Mouse (Mus musculus) limb, embryonic 10.5 days (tissue): ENCODE measurements at regions not wholly inside any gene's neighbourhood (a gene's known extent, or its start where the extent isn't known, plus 50 kb on each side); places are given as distances from the start of the nearest gene placed in this dataset.

ENCODE experiments used
- DNase-seq: peaks from one replicate; pipeline ENCODE4 v3.0.0-alpha.2; 2017; ENCODE audit warnings: low spot score
- H3K27ac ChIP-seq: fragments of 300-500 bp; sonication (generic); 2 replicates; pipeline ENCODE4 v1.5.1; 2016; ENCODE audit warnings: mild to moderate bottlenecking
- H3K27me3 ChIP-seq: fragments of 300-500 bp; sonication (generic); 2 replicates; pipeline ENCODE4 v1.6.1; 2016; ENCODE audit warnings: low read depth, mild to moderate bottlenecking; ENCODE audit not compliant: poor library complexity, severe bottlenecking
- H3K36me3 ChIP-seq: fragments of 300-500 bp; sonication (generic); 2 replicates; pipeline ENCODE4 v1.6.1; 2016; ENCODE audit warnings: mild to moderate bottlenecking, moderate library complexity
- H3K4me1 ChIP-seq: fragments of 300-500 bp; sonication (generic); 2 replicates; pipeline ENCODE4 v1.6.1; 2016
- H3K4me3 ChIP-seq: fragments of 300-500 bp; sonication (generic); 2 replicates; pipeline ENCODE4 v1.5.1; 2016; ENCODE audit warnings: mild to moderate bottlenecking, moderate library complexity
- H3K9me3 ChIP-seq: fragments of 300-500 bp; sonication (generic); replicated peaks from 2 replicates; pipeline ENCODE4 v1.6.1; 2016; ENCODE audit warnings: mild to moderate bottlenecking
- WGBS: fragments of 180-500 bp; shearing (Covaris S2); methylation state at CpG from one replicate; pipeline ENCODE4 v1.1.7; 2016; 5-methylcytosine and 5-hydroxymethylcytosine counted together

GRCm38 (mm10) chr11:31721908-31722307 is 50.2 kb upstream of the Bod1 start:
- 71% methylated on average over 3 of the region's 3 CpGs for WGBS
- Histone ChIP-seq H3K27me3 (no peaks in the 10 kb centered on the region), H3K36me3 (no peaks in the 10 kb centered on the region), H3K4me3 (no peak overlapping the region), H3K27ac (no peak overlapping the region), H3K9me3 (no peaks in the 10 kb centered on the region), H3K4me1 (no peaks in the 10 kb centered on the region)
- DNase-seq = no peak

GRCm38 (mm10) chr11:31724506-31724905 is 52.8 kb upstream of the Bod1 start:
- WGBS = 76% methylated on average over 1 of the region's 1 CpGs
- H3K36me3 ChIP-seq = no peaks in the 10 kb centered on the region

GRCm38 (mm10) chr11:31725936-31726647 is 54.4 kb upstream of the Bod1 start:
- H3K9me3 ChIP-seq = no peaks in the 10 kb centered on the region
- no peak for DNase-seq
- no peak overlapping the region for H3K27ac ChIP-seq
- H3K4me1 ChIP-seq = peaks cover 7% of the 10 kb centered on the region
- 89% methylated on average over 15 of the region's 15 CpGs for WGBS
- H3K36me3 ChIP-seq = no peaks in the 10 kb centered on the region
- no peak overlapping the region for H3K4me3 ChIP-seq
- no peaks in the 10 kb centered on the region for H3K27me3 ChIP-seq

More at GRCm38 (mm10) chr11:31724506-31724905, 52.8 kb upstream of the Bod1 start:
- no peak overlapping the region for H3K4me3 ChIP-seq
- H3K9me3 ChIP-seq = no peaks in the 10 kb centered on the region
- H3K27ac ChIP-seq = no peak overlapping the region
- H3K4me1 ChIP-seq = no peaks in the 10 kb centered on the region
- no peaks in the 10 kb centered on the region for H3K27me3 ChIP-seq
- DNase-seq = no peak

- no peak overlapping the region for H3K4me3 ChIP-seq
- DNase-seq = no peak
- no peak overlapping the region for H3K27ac ChIP-seq
- H3K4me1 ChIP-seq = peaks cover 10% of the 10 kb centered on the region
- H3K27me3 ChIP-seq = no peaks in the 10 kb centered on the region
- H3K36me3 ChIP-seq = no peaks in the 10 kb centered on the region
- 91% methylated on average over 8 of the region's 8 CpGs for WGBS
- H3K9me3 ChIP-seq = no peaks in the 10 kb centered on the region
Measured at GRCm38 (mm10) chr11:31727289-31727688, 55.6 kb upstream of the Bod1 start.

GRCm38 (mm10) chr11:31729728-31730127 is 58.0 kb upstream of the Bod1 start:
- Histone ChIP-seq H3K27ac (no peak overlapping the region), H3K4me3 (no peak overlapping the region), H3K4me1 (peaks cover 31% of the 10 kb centered on the region), H3K9me3 (no peaks in the 10 kb centered on the region), H3K27me3 (no peaks in the 10 kb centered on the region), H3K36me3 (no peaks in the 10 kb centered on the region)
- DNase-seq = no peak
- WGBS = 88% methylated on average over 3 of the region's 3 CpGs

GRCm38 (mm10) chr11:31730181-31730580 is 58.5 kb upstream of the Bod1 start:
- no peak overlapping the region for H3K27ac ChIP-seq
- WGBS = 80% methylated on average over 4 of the region's 4 CpGs
- no peaks in the 10 kb centered on the region for H3K9me3 ChIP-seq
- DNase-seq = no peak
- peaks cover 31% of the 10 kb centered on the region for H3K4me1 ChIP-seq
- H3K4me3 ChIP-seq = no peak overlapping the region
- no peaks in the 10 kb centered on the region for H3K36me3 ChIP-seq
- no peaks in the 10 kb centered on the region for H3K27me3 ChIP-seq

- H3K4me1 ChIP-seq = peaks cover 31% of the 10 kb centered on the region
- no peak overlapping the region for H3K4me3 ChIP-seq
- no peak for DNase-seq
- H3K27ac ChIP-seq = no peak overlapping the region
- H3K9me3 ChIP-seq = no peaks in the 10 kb centered on the region
- 33% methylated on average over 3 of the region's 3 CpGs for WGBS
- no peaks in the 10 kb centered on the region for H3K36me3 ChIP-seq
- H3K27me3 ChIP-seq = no peaks in the 10 kb centered on the region
Measured at GRCm38 (mm10) chr11:31730680-31731079, 59.0 kb upstream of the Bod1 start.

- Histone ChIP-seq H3K36me3 (no peaks in the 10 kb centered on the region), H3K4me3 (no peak overlapping the region), H3K9me3 (no peaks in the 10 kb centered on the region), H3K27ac (no peak overlapping the region), H3K4me1 (peaks cover 31% of the 10 kb centered on the region), H3K27me3 (no peaks in the 10 kb centered on the region)
- DNase-seq = no peak
- 81% methylated on average over 4 of the region's 4 CpGs for WGBS
Measured at GRCm38 (mm10) chr11:31731459-31731858, 59.8 kb upstream of the Bod1 start.

GRCm38 (mm10) chr11:31732342-31732741 is 60.7 kb upstream of the Bod1 start:
- DNase-seq = no peak
- 70% methylated on average over 3 of the region's 3 CpGs for WGBS
- Histone ChIP-seq H3K36me3 (no peaks in the 10 kb centered on the region), H3K4me3 (no peak overlapping the region), H3K27me3 (no peaks in the 10 kb centered on the region), H3K9me3 (no peaks in the 10 kb centered on the region), H3K4me1 (peaks cover 31% of the 10 kb centered on the region), H3K27ac (no peak overlapping the region; the same call in 1 of the 2 replicates)

GRCm38 (mm10) chr11:31732958-31733357 is 61.3 kb upstream of the Bod1 start:
- DNase-seq = no peak
- no peaks in the 10 kb centered on the region for H3K27me3 ChIP-seq
- peaks cover 31% of the 10 kb centered on the region for H3K4me1 ChIP-seq
- no peak overlapping the region for H3K4me3 ChIP-seq
- H3K36me3 ChIP-seq = no peaks in the 10 kb centered on the region
- H3K27ac ChIP-seq = no peak overlapping the region
- no peaks in the 10 kb centered on the region for H3K9me3 ChIP-seq
- WGBS = 70% methylated on average over 1 of the region's 1 CpGs

- H3K9me3 ChIP-seq = no peaks in the 10 kb centered on the region
- no peak overlapping the region for H3K4me3 ChIP-seq
- no peak overlapping the region for H3K27ac ChIP-seq
- 65% methylated on average over 4 of the region's 4 CpGs for WGBS
- peaks cover 31% of the 10 kb centered on the region for H3K4me1 ChIP-seq
- no peaks in the 10 kb centered on the region for H3K36me3 ChIP-seq
- no peak for DNase-seq
- H3K27me3 ChIP-seq = no peaks in the 10 kb centered on the region
Measured at GRCm38 (mm10) chr11:31734091-31734490, 62.4 kb upstream of the Bod1 start.

GRCm38 (mm10) chr11:31735257-31735656 is 63.6 kb upstream of the Bod1 start:
- no peak overlapping the region for H3K27ac ChIP-seq
- H3K36me3 ChIP-seq = no peaks in the 10 kb centered on the region
- no peaks in the 10 kb centered on the region for H3K27me3 ChIP-seq
- peaks cover 31% of the 10 kb centered on the region for H3K4me1 ChIP-seq
- no peak for DNase-seq
- WGBS = 90% methylated on average over 6 of the region's 6 CpGs
- no peaks in the 10 kb centered on the region for H3K9me3 ChIP-seq
- no peak overlapping the region for H3K4me3 ChIP-seq

GRCm38 (mm10) chr11:31736086-31736485 is 64.4 kb upstream of the Bod1 start:
- Histone ChIP-seq H3K27me3 (no peaks in the 10 kb centered on the region), H3K9me3 (no peaks in the 10 kb centered on the region), H3K27ac (no peak overlapping the region), H3K4me3 (no peak overlapping the region), H3K36me3 (no peaks in the 10 kb centered on the region), H3K4me1 (peaks cover 25% of the 10 kb centered on the region)
- DNase-seq = no peak

- H3K4me1 ChIP-seq = peaks cover 21% of the 10 kb centered on the region
- WGBS = 90% methylated on average over 4 of the region's 4 CpGs
- DNase-seq = no peak
- no peak overlapping the region for H3K4me3 ChIP-seq
- no peaks in the 10 kb centered on the region for H3K9me3 ChIP-seq
- H3K27me3 ChIP-seq = no peaks in the 10 kb centered on the region
- H3K27ac ChIP-seq = no peak overlapping the region
- no peaks in the 10 kb centered on the region for H3K36me3 ChIP-seq
Measured at GRCm38 (mm10) chr11:31736556-31737089, 64.9 kb upstream of the Bod1 start.
